Mouse (Mus musculus) forebrain, embryonic 11.5 days (tissue): ENCODE measurements around the gene Ackr2. TPM values are rescaled to one million over a fixed set of nuclear protein-coding genes. Genes with fewer than 3 reads are reported as not detected.

Experiments
- ATAC-seq: fragments of 200-750 bp; cut with Nextera tagmentation; replicated peaks from 2 replicates; pipeline ENCODE4 v1.8.0; 2017; ENCODE audit warnings: moderate TSS enrichment; ENCODE audit not compliant: low FRiP score
- DNase-seq: peaks from one replicate; pipeline ENCODE4 v3.0.0-alpha.2; 2017; ENCODE audit warnings: low spot score
- H3K27ac ChIP-seq: fragments of 300-500 bp; sonication (generic); 2 replicates; pipeline ENCODE4 v1.5.1; 2014; ENCODE audit warnings: low read depth, low read length
- H3K27me3 ChIP-seq: fragments of 300-500 bp; sonication (generic); 2 replicates; pipeline ENCODE4 v1.6.1; 2014; ENCODE audit warnings: mild to moderate bottlenecking, low read length, mixed read lengths; ENCODE audit not compliant: control insufficient read depth, insufficient read depth
- H3K36me3 ChIP-seq: fragments of 300-500 bp; sonication (generic); 2 replicates; pipeline ENCODE4 v1.6.1; 2014; ENCODE audit warnings: mild to moderate bottlenecking, low read length, moderate library complexity, mixed read lengths; ENCODE audit not compliant: control insufficient read depth, insufficient read depth
- H3K4me1 ChIP-seq: fragments of 300-500 bp; sonication (generic); replicated peaks from 2 replicates; pipeline ENCODE4 v1.6.1; 2014; ENCODE audit warnings: low read length, mixed read lengths; ENCODE audit not compliant: control insufficient read depth, insufficient read depth
- H3K4me2 ChIP-seq: fragments of 300-500 bp; sonication (generic); 2 replicates; pipeline ENCODE4 v1.6.1; 2014; ENCODE audit warnings: low read depth, mild to moderate bottlenecking, low read length, moderate library complexity, mixed read lengths; ENCODE audit not compliant: severe bottlenecking
- H3K4me3 ChIP-seq: fragments of 300-500 bp; sonication (generic); 2 replicates; pipeline ENCODE4 v1.5.1; 2014; ENCODE audit warnings: low read depth, low read length
- H3K9ac ChIP-seq: fragments of 300-500 bp; sonication (generic); 2 replicates; pipeline ENCODE4 v1.6.1; 2014; ENCODE audit warnings: low read length
- H3K9me3 ChIP-seq: fragments of 300-500 bp; sonication (generic); 2 replicates; pipeline ENCODE4 v1.6.1; 2016; ENCODE audit warnings: low read length, mixed read lengths; ENCODE audit not compliant: control insufficient read depth
- WGBS: fragments of 180-500 bp; shearing (Covaris S2); extraction: QIAGEN DNeasy Blood & Tissue Kit; methylation state at CpG from one replicate; pipeline ENCODE4 v1.1.7; 2014; 5-methylcytosine and 5-hydroxymethylcytosine counted together
- polyA plus RNA-seq: library from polyadenylated mRNA; unstranded; fragments of >200 nt; fragmentation: Nextera tagmentation; extraction: Ambion mirVana; gene quantifications from 2 replicates; pipeline ENCODE4 v1.2.1, GENCODE M21; 2014

Ackr2 gene
- polyA plus RNA-seq, 1 experiment from 2014 or later = 1.4 TPM

- no peak overlapping the region for H3K4me2 ChIP-seq
- H3K9me3 ChIP-seq = no peaks in the 10 kb centered on the region
Observed at GRCm38 (mm10) chr9:121905556-121906185, 7.5 kb downstream of the Ackr2 start.

GRCm38 (mm10) chr9:121906456-121906855 is 8.3 kb downstream of the Ackr2 start:
- ATAC-seq (no peak), DNase-seq (no peak)
- Histone ChIP-seq H3K36me3 (no peaks in the 10 kb centered on the region), H3K4me1 (no peaks in the 10 kb centered on the region), H3K27ac (no peak overlapping the region), H3K27me3 (no peaks in the 10 kb centered on the region), H3K9me3 (no peaks in the 10 kb centered on the region), H3K4me2 (no peak overlapping the region), H3K9ac (no peak overlapping the region), H3K4me3 (no peak overlapping the region)
- WGBS = 84% methylated on average over 5 of the region's 5 CpGs

More at GRCm38 (mm10) chr9:121905556-121906185, 7.5 kb downstream of the Ackr2 start:
- no peaks in the 10 kb centered on the region for H3K36me3 ChIP-seq
- no peaks in the 10 kb centered on the region for H3K4me1 ChIP-seq
- H3K27ac ChIP-seq = no peak overlapping the region
- DNase-seq (no peak), ATAC-seq (no peak)
- no peak overlapping the region for H3K4me3 ChIP-seq
- WGBS = 84% methylated on average over 4 of the region's 4 CpGs
- H3K9ac ChIP-seq = no peak overlapping the region
- H3K27me3 ChIP-seq = no peaks in the 10 kb centered on the region

GRCm38 (mm10) chr9:121907356-121908070 is 9.4 kb downstream of the Ackr2 start:
- ATAC-seq (no peak), DNase-seq (no peak)
- H3K9me3 ChIP-seq = no peaks in the 10 kb centered on the region
- H3K4me2 ChIP-seq = no peak overlapping the region
- no peak overlapping the region for H3K4me3 ChIP-seq
- no peaks in the 10 kb centered on the region for H3K27me3 ChIP-seq
- H3K27ac ChIP-seq = no peak overlapping the region
- no peaks in the 10 kb centered on the region for H3K4me1 ChIP-seq
- H3K9ac ChIP-seq = no peak overlapping the region
- no peaks in the 10 kb centered on the region for H3K36me3 ChIP-seq
- WGBS = 73% methylated on average over 10 of the region's 10 CpGs

- Histone ChIP-seq H3K9ac (no peak overlapping the region), H3K4me2 (no peak overlapping the region), H3K4me3 (no peak overlapping the region), H3K36me3 (no peaks in the 10 kb centered on the region), H3K9me3 (no peaks in the 10 kb centered on the region), H3K27ac (no peak overlapping the region), H3K4me1 (no peaks in the 10 kb centered on the region), H3K27me3 (no peaks in the 10 kb centered on the region)
- DNase-seq (no peak), ATAC-seq (no peak)
- 89% methylated on average over 17 of the region's 17 CpGs for WGBS
Observed at GRCm38 (mm10) chr9:121908321-121908720, 10.2 kb downstream of the Ackr2 start.

GRCm38 (mm10) chr9:121909635-121910034 is 11.5 kb downstream of the Ackr2 start:
- DNase-seq (no peak), ATAC-seq (no peak)
- no peaks in the 10 kb centered on the region for H3K4me1 ChIP-seq
- no peak overlapping the region for H3K27ac ChIP-seq
- no peaks in the 10 kb centered on the region for H3K36me3 ChIP-seq
- no peaks in the 10 kb centered on the region for H3K27me3 ChIP-seq
- H3K4me3 ChIP-seq = no peak overlapping the region
- H3K4me2 ChIP-seq = no peak overlapping the region
- no peak overlapping the region for H3K9ac ChIP-seq
- 87% methylated on average over 6 of the region's 6 CpGs for WGBS
- no peaks in the 10 kb centered on the region for H3K9me3 ChIP-seq

GRCm38 (mm10) chr9:121911196-121911595 is 13.0 kb downstream of the Ackr2 start:
- H3K27ac ChIP-seq = no peak overlapping the region
- DNase-seq = no peak
- no peak overlapping the region for H3K4me3 ChIP-seq
- no peaks in the 10 kb centered on the region for H3K36me3 ChIP-seq
- H3K27me3 ChIP-seq = no peaks in the 10 kb centered on the region
- 89% methylated on average over 7 of the region's 7 CpGs for WGBS
- H3K4me1 ChIP-seq = no peaks in the 10 kb centered on the region
- H3K9ac ChIP-seq = no peak overlapping the region
- ATAC-seq = no peak
- H3K4me2 ChIP-seq = no peak overlapping the region
- no peaks in the 10 kb centered on the region for H3K9me3 ChIP-seq

GRCm38 (mm10) chr9:121912786-121913185 is 14.6 kb downstream of the Ackr2 start:
- H3K9me3 ChIP-seq = no peaks in the 10 kb centered on the region
- no peaks in the 10 kb centered on the region for H3K4me1 ChIP-seq
- H3K36me3 ChIP-seq = no peaks in the 10 kb centered on the region
- 83% methylated on average over 4 of the region's 4 CpGs for WGBS
- H3K4me2 ChIP-seq = no peak overlapping the region
- ATAC-seq (no peak), DNase-seq (no peak)
- H3K27ac ChIP-seq = no peak overlapping the region
- no peak overlapping the region for H3K4me3 ChIP-seq
- H3K9ac ChIP-seq = no peak overlapping the region
- no peaks in the 10 kb centered on the region for H3K27me3 ChIP-seq

- 93% methylated on average over 8 of the region's 8 CpGs for WGBS
- no peak overlapping the region for H3K27ac ChIP-seq
- H3K36me3 ChIP-seq = no peaks in the 10 kb centered on the region
- no peaks in the 10 kb centered on the region for H3K4me1 ChIP-seq
- H3K9ac ChIP-seq = no peak overlapping the region
- no peak for DNase-seq
- H3K27me3 ChIP-seq = no peaks in the 10 kb centered on the region
- H3K4me2 ChIP-seq = no peak overlapping the region
- no peaks in the 10 kb centered on the region for H3K9me3 ChIP-seq
- no peak overlapping the region for H3K4me3 ChIP-seq
- ATAC-seq = no peak
Observed at GRCm38 (mm10) chr9:121914226-121914757, 16.1 kb downstream of the Ackr2 start.
